Mouse (Mus musculus) liver, embryonic 16.5 days (tissue): ENCODE measurements around the gene Plekhb1. TPM values are rescaled to one million over a fixed set of nuclear protein-coding genes. Genes with fewer than 3 reads are reported as not detected.

ENCODE experiments used
- ATAC-seq: fragments of 200-750 bp; cut with Nextera tagmentation; 2 replicates; pipeline ENCODE4 v1.8.0; 2017; ENCODE audit warnings: low read depth, mild to moderate bottlenecking, moderate number of reproducible peaks, moderate library complexity
- H3K27ac ChIP-seq: fragments of 300-500 bp; sonication (generic); 2 replicates; pipeline ENCODE4 v1.5.1; 2014; ENCODE audit warnings: mild to moderate bottlenecking, low read length
- H3K27me3 ChIP-seq: fragments of 300-500 bp; sonication (generic); 2 replicates; pipeline ENCODE4 v1.6.1; 2014; ENCODE audit warnings: low read depth, low read length, mixed read lengths; ENCODE audit not compliant: control insufficient read depth, insufficient read depth
- H3K36me3 ChIP-seq: fragments of 300-500 bp; sonication (generic); 2 replicates; pipeline ENCODE4 v1.6.1; 2014; ENCODE audit warnings: mild to moderate bottlenecking; ENCODE audit not compliant: control insufficient read depth, insufficient read depth
- H3K4me1 ChIP-seq: fragments of 300-500 bp; sonication (generic); 2 replicates; pipeline ENCODE4 v1.6.1; 2014; ENCODE audit warnings: low read depth, low read length, mixed read lengths; ENCODE audit not compliant: control insufficient read depth
- H3K4me2 ChIP-seq: fragments of 300-500 bp; sonication (generic); 2 replicates; pipeline ENCODE4 v1.6.1; 2014; ENCODE audit warnings: low read depth, low read length, mixed read lengths
- H3K4me3 ChIP-seq: fragments of 300-500 bp; sonication (generic); 2 replicates; pipeline ENCODE4 v1.5.1; 2014; ENCODE audit warnings: low read depth, mild to moderate bottlenecking, low read length
- H3K9ac ChIP-seq: fragments of 300-500 bp; sonication (generic); 2 replicates; pipeline ENCODE4 v1.6.1; 2014; ENCODE audit warnings: low read depth, low read length
- H3K9me3 ChIP-seq: fragments of 300-500 bp; sonication (generic); replicated peaks from 2 replicates; pipeline ENCODE4 v1.6.1; 2016; ENCODE audit warnings: low read length; ENCODE audit not compliant: control insufficient read depth
- WGBS: fragments of 180-500 bp; shearing (Covaris S2); extraction: QIAGEN DNeasy Blood & Tissue Kit; methylation state at CpG from one replicate; pipeline ENCODE4 v1.1.7; 2014; ENCODE audit not compliant: insufficient replicate concordance; 5-methylcytosine and 5-hydroxymethylcytosine counted together
- polyA plus RNA-seq: library from polyadenylated mRNA; unstranded; fragments of >200 nt; fragmentation: Nextera tagmentation; extraction: Ambion mirVana; gene quantifications from 2 replicates; pipeline ENCODE4 v1.2.1, GENCODE M21; 2015

Plekhb1 gene
- polyA plus RNA-seq, 1 experiment from 2014 or later = 0.33 TPM

- Histone ChIP-seq H3K9me3 (no peaks in the 10 kb centered on the region), H3K27me3 (no peaks in the 10 kb centered on the region), H3K4me1 (peaks cover 7% of the 10 kb centered on the region), H3K9ac (no peak overlapping the region), H3K27ac (no peak overlapping the region), H3K4me3 (no peak overlapping the region), H3K4me2 (no peak overlapping the region), H3K36me3 (no peaks in the 10 kb centered on the region)
- ATAC-seq = no peak
- WGBS = 57% methylated on average over 4 of the region's 4 CpGs
These were observed 13.1 kb downstream of the Plekhb1 start for GRCm38 (mm10) chr7:100649095-100649494.

- Histone ChIP-seq H3K9ac (no peak overlapping the region), H3K27me3 (no peaks in the 10 kb centered on the region), H3K4me3 (no peak overlapping the region), H3K36me3 (no peaks in the 10 kb centered on the region), H3K27ac (peak overlapping the region; percentile 25; the same call in 1 of the 2 replicates), H3K9me3 (no peaks in the 10 kb centered on the region), H3K4me1 (peaks cover 7% of the 10 kb centered on the region), H3K4me2 (no peak overlapping the region)
- peak; percentile 54; the same call in 1 of the 2 replicates for ATAC-seq
- 24% methylated on average over 3 of the region's 3 CpGs for WGBS
These were observed 17.1 kb downstream of the Plekhb1 start for GRCm38 (mm10) chr7:100645147-100645546.

GRCm38 (mm10) chr7:100642413-100642812 is 19.8 kb downstream of the Plekhb1 start:
- H3K4me3 ChIP-seq = no peak overlapping the region

GRCm38 (mm10) chr7:100637657-100638056 is 24.6 kb downstream of the Plekhb1 start:
- no peak for ATAC-seq
- Histone ChIP-seq H3K36me3 (peaks cover 5% of the 10 kb centered on the region), H3K27ac (no peak overlapping the region), H3K4me2 (no peak overlapping the region), H3K27me3 (no peaks in the 10 kb centered on the region), H3K4me1 (no peaks in the 10 kb centered on the region), H3K9me3 (no peaks in the 10 kb centered on the region), H3K9ac (no peak overlapping the region), H3K4me3 (no peak overlapping the region)
- WGBS = 11% methylated on average over 1 of the region's 1 CpGs

More at GRCm38 (mm10) chr7:100642413-100642812, 19.8 kb downstream of the Plekhb1 start:
- ATAC-seq = no peak
- Histone ChIP-seq H3K36me3 (peaks cover 5% of the 10 kb centered on the region), H3K4me1 (peaks cover 7% of the 10 kb centered on the region), H3K9ac (no peak overlapping the region), H3K4me2 (no peak overlapping the region), H3K9me3 (no peaks in the 10 kb centered on the region), H3K27me3 (no peaks in the 10 kb centered on the region), H3K27ac (no peak overlapping the region)
- 66% methylated on average over 4 of the region's 4 CpGs for WGBS

- no peaks in the 10 kb centered on the region for H3K9me3 ChIP-seq
- no peak overlapping the region for H3K4me3 ChIP-seq
- H3K36me3 ChIP-seq = no peaks in the 10 kb centered on the region; the same call in 1 of the 2 replicates
- H3K4me2 ChIP-seq = no peak overlapping the region
- peaks cover 2% of the 10 kb centered on the region; the same call in 1 of the 2 replicates for H3K4me1 ChIP-seq
- H3K9ac ChIP-seq = no peak overlapping the region
- WGBS = 71% methylated on average over 3 of the region's 3 CpGs
- no peaks in the 10 kb centered on the region for H3K27me3 ChIP-seq
- no peak for ATAC-seq
- no peak overlapping the region for H3K27ac ChIP-seq
These were observed 37.7 kb downstream of the Plekhb1 start for GRCm38 (mm10) chr7:100624538-100624937.

GRCm38 (mm10) chr7:100622277-100622676 is 39.9 kb downstream of the Plekhb1 start:
- H3K27me3 ChIP-seq = no peaks in the 10 kb centered on the region
- peaks cover 2% of the 10 kb centered on the region for H3K4me1 ChIP-seq
- no peak overlapping the region for H3K27ac ChIP-seq
- H3K9me3 ChIP-seq = no peaks in the 10 kb centered on the region
- no peak overlapping the region for H3K9ac ChIP-seq
- no peak overlapping the region for H3K4me2 ChIP-seq
- H3K4me3 ChIP-seq = no peak overlapping the region
- no peaks in the 10 kb centered on the region for H3K36me3 ChIP-seq
- WGBS = 52% methylated on average over 2 of the region's 2 CpGs
- peak; percentile 45; the same call in 1 of the 2 replicates for ATAC-seq

- Histone ChIP-seq H3K4me2 (peak overlapping the region; percentile 46), H3K27me3 (no peaks in the 10 kb centered on the region), H3K27ac (peak overlapping the region; percentile 74), H3K9me3 (no peaks in the 10 kb centered on the region), H3K9ac (peak overlapping the region; percentile 31; the same call in 1 of the 2 replicates), H3K36me3 (no peaks in the 10 kb centered on the region), H3K4me1 (peaks cover 17% of the 10 kb centered on the region), H3K4me3 (no peak overlapping the region)
- 75% methylated on average over 4 of the region's 4 CpGs for WGBS
- peak; percentile 61; the same call in 1 of the 2 replicates for ATAC-seq
These were observed 45.9 kb downstream of the Plekhb1 start for GRCm38 (mm10) chr7:100616121-100616857.

GRCm38 (mm10) chr7:100608910-100609309 is 53.3 kb downstream of the Plekhb1 start:
- 11% methylated on average over 4 of the region's 4 CpGs for WGBS
- Histone ChIP-seq H3K27me3 (no peaks in the 10 kb centered on the region), H3K9ac (peak overlapping the region; percentile 89), H3K36me3 (no peaks in the 10 kb centered on the region), H3K4me3 (peak overlapping the region; percentile 76), H3K9me3 (no peaks in the 10 kb centered on the region), H3K27ac (peak overlapping the region; percentile 99), H3K4me2 (peak overlapping the region; percentile 96), H3K4me1 (peaks cover 16% of the 10 kb centered on the region)
- no peak for ATAC-seq

- Histone ChIP-seq H3K4me2 (peak within 1 kb of the TSS; percentile 96), H3K9ac (peak within 1 kb of the TSS; percentile 89), H3K4me1 (peaks cover 16% of the 10 kb centered on the region), H3K4me3 (peak within 1 kb of the TSS; percentile 76), H3K9me3 (no peaks in the 10 kb centered on the region), H3K27me3 (no peaks in the 10 kb centered on the region), H3K36me3 (no peaks in the 10 kb centered on the region), H3K27ac (peak within 1 kb of the TSS; percentile 99)
- ATAC-seq = 0 out of 2 replicates have a peak, but pooled peaks have one; percentile 12
- WGBS = under 1% methylated on average over 39 of the region's 43 CpGs
These were observed 54.0 kb downstream of the Plekhb1 start, which contains the start of gene Mrpl48 for GRCm38 (mm10) chr7:100608130-100608741. Gene Mrpl48 (minus strand): TSS chr7:100608301.
